Mouse (Mus musculus): ENCODE measurements around the gene Zcchc7.
"Not testable (repeated sequence)": the region's sequence is repeated elsewhere in the genome, so short reads cannot be mapped to it uniquely, and the experiment has no call there.

Gene Zcchc7

DNA sequence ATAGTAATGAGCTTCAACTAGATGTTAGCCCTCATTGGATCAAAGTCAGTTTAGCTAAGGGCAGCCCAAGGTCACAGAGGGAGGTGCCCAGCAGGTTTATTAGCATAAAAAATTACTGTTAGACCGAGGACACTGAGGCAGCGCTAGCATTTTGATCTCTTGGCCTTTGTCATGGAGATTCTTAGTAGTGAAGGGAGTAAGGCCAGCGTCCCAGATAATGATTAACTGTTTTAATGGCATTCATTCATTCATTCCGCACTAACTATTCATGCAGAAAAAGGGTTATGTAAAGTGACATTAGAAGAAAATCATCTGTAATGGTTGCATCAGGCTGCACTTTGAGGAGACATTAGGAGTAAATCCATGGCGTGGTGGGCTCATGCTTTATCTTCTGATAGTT is 165.2 kb downstream of the Zcchc7 start:
- no peak for DNase-seq

DNA sequence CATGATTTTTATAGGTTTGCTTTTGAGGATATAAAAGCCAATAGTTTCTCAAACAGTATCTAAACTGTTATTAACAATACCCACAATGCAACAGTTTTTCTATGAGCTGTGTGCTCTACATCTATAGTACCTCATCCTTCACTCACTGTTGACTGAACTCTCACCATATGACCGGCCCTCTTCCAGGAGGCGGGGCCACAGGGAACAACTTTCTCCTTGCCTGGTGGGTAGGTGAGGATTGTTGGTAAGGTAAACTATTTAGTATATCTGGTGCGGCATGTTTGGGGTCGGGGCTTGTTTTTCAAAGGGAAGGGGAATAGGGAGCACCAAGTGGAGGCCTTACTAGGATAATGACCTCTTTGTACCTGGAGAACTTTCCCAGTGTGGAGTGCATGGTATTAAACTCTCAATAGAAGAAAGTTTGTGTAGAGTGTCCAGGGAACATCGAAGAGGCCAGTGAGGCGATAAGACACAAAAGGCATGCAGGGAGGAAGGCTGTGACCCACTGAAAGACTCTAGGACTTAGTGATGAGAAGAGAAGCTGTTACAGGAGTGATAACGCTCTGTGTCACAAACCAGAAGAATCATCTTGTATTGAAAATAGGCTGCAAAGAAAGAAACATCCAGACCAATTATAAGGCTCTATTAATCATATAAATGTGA is 166.9 kb downstream of the Zcchc7 start:
- DNase-seq, result no peak

DNA sequence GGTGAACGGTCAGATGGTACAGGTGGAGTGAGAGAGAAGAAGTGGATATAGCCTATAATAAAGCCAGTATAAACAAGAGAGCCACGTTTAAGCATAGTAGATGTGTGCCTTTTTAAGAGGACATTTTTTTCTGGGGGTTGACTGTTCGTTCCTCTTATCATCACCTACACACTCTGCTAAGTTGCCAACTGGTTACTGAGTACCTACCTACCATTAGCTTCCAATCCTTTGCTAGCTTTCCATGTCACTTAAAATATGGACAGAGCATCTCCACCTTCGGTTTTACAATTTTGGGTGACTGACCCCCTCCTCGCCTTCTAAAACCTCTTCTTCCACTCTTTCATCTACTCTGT is 167.4 kb downstream of the Zcchc7 start:
- no peak for DNase-seq

DNA sequence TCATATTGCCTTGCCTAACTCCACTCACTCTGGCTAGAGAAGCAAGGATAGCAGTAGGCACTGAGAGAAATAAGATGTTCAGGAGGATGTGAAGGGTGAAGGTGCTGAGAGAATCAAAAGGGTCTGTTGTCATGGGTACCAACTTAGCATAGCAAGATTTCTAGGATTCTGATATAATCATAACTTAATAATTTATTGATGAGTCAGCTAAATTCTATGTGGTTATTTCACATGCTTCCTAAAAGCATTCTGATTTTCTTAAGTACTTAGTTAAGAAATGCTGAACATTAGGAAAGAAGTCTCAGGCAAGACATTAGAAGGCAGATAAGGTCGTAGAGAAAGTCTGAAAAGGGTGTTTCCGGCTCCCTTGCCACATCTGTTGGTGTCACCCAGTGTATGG is 172.3 kb downstream of the Zcchc7 start:
- no peak for DNase-seq

DNA sequence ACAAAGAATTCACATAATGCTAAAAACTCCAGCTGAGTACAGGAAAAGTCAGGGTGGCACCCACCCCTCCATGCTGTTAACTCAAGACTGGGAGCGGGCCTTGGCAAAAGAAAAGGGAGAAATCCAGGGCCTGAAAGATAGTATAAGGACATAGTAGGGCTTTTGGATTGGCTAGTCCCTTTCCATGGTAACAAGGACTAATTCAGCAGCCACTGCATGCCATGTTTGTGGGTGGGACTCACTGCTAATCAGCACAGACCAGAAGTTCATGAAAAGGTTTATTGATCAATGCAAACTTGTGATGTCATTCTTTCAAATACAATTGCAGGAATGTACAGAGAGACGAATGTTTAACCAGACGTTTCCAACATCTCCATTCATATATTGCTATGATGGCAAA is 173.1 kb downstream of the Zcchc7 start:
- no peak for DNase-seq

DNA sequence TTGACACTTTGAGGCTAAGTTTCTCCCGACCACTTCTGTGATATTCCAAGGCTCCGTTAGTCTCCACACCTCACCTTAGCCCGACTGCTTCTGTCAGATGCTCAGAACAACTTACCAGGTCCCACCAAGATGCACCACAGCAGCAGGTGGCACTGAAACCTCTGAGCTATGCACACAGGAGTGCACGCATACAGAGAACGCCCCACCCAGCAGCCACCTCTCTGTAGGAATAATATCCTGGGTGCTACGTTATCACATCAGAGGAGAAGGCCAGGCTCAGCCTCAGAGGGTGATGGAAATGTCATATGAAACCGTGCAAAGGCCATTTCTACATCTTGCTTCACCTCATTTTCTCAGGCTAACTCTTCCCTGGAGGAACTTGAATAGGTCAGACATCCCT is 174.7 kb downstream of the Zcchc7 start:
- no peak for DNase-seq

DNA sequence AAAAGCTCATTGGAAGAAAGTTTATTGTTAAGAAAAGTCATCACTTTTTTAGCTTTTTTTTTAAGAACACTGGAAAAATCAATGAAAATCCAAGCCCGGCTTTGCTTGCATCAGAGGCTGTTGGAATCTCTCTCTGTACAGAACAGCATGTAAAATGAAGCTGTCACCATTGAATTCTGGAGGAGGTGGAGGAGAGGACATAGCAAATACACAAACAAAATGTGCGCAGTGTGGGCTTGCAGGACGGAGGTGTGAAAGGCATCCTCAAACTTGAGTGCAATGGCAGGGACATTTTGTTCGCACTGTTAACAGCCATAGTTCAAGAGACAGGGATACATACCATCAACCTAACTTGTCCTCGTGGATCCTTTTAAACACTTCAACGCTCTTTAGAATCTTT is 176.1 kb downstream of the Zcchc7 start:
- DNase-seq, result no peak

DNA sequence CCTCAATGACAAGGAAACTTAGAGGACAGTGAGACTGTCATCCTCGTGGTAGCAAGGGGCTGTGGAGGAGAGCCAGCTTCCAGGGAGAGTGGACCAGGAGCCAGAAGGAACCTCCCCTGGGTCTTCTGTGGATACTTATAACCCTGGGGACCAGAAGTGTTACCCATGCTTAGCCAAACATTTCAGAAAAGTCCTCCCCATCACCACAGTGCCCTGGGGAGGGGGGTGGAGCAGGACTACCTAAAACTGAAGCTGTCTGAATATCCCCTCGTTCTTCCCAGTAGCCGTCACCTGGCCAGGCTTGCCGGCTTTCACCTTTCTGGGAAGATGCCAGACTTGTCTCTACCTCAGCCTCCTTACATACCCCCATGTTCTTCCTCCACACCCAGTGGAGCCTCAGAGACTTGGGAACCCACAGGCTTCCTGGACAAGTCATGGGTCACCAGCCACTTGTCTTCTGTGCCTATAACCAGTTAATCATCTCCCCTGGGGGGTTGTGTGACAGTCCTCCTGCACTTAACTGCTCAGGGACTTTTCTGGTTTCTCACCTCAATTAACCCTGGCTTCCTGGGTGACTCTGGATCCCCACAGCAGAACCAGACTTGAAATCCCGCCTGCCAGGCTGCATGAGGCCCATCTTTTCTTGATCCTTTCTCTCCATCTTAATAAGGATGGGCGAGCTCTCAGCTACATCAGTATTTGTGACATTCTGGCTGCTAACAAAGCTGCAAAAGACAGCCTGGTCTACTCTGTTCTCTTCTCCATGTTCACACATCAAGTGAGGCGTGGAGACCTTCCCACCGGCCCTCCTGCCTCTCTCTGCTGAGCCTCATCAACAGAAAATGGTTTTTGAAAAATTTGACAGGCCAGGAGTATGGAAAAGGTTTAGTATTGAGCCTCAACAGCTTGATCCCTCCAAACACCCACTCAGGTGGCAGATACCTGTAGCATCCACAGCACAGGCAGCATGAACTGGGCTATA is 183.0 kb downstream of the Zcchc7 start:
- DNase-seq, result no peak

DNA sequence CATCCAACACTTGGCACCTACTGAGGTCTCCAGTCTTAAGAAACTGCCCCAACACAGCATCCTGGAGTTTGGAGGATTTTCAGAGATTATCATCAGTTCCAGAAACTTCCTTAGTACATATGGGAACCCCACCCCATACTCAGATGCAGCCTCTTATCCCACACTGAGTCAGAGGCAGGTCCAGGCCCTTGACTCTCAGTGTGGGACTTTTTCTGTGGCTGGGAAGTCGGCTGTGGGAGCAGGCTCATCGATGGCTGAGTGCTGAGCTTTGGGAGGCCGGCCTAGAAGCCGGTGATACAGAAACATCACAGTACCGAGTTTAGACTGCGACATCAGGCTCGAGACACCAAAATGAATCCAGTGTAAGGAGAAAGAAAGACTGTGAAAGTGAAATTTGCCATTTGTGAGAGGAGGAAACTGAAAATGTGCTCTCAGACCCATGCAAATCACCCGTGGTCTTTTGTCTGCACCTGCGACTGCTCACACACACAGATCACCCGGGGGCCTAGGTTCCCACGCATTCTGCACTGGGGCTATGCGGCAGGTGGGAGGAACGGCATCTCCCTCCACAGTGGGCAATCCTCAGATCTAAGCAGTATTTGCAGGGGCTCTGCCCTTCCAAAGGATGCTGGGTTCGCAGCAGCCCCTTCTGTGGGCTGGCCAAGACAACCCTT is 184.0 kb downstream of the Zcchc7 start:
- DNase-seq, result no peak

DNA sequence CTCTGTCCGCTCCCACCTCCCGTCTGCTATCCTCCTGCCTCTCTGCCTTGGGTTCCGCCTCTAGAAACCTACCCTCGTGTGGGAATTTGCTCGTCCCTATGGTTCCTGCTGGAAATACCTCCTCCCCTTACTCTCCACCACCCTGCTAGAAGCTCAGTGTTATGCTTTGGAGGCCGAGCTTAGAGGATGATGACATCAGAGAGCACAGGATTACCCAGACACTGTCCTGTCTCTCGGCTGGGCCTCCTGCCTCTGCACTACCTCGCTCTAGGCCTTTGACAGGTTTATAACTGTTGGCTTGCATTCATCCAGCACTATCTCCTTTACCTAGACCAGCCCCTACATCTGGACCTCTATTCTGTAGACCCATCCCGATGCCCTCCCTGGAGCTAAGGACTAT is 184.6 kb downstream of the Zcchc7 start:
- DNase-seq, result no peak

DNA sequence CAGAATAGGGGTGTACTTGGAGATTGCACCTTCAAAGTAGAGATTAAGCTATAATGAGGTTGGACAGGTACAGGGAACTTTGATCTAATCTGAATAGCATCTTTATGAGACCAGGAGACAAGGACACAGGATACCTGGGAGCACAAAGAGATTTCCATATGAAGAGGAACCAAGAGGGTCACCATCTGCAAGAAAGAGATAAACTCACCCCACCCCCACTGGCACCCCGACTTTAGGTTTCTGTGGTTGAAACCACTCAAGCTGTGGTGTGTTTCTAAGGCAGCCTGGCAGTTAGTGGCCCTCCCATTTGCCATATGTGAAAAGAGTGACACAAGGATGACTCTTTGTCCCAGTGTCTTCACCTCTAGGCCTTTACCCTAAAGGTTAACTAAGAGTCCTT is 186.6 kb downstream of the Zcchc7 start:
- DNase-seq, result no peak

DNA sequence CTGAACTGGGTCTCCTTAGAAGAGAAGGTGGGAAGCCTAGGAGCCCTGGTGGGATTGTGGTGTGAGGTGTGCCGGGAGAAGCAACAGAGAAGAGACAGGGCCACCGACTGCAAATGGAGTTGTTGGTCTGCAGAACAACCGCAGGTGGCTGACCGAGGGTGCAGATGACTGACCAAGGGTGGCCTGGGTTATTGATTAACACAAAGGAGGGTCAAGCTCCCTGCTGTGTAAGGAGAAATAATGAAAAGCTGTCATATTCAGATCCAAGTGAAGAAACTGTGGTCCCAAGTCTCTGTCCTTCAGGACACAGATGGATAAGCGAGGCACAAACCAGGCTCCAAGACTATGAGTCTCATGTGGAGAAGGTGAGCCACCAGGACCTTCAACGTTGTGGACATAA is 187.8 kb downstream of the Zcchc7 start:
- DNase-seq, result no peak

DNA sequence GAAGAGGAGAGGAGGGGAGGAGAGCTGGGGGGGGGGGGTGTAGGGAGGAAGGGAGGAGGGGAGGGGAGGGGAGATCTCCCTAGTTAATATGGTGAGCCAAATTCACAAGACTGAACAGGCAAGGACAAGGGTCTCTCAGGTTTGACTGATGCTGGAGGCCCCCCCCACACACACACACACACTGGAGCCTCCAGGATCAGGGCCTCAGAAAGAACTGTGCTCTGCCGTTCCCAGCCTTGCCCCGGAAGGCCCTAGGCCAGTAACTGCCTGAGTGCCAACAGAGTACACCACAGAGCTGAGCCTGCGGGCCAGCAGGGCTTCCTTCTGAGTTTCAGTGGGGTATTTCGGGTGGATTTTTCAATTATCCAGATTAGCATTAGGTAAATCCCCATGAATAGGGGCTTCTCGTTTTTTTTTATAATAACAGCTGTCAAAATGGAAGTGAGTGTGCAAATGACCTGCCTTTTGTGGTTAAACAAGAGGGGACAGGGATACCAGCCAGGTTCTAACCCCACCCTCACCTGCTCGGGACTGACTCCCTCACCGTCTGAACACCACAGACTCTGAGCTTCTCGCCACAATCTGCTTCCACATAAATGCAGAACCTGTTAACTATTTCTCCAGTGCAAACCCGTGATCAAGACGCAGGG is 188.9 kb downstream of the Zcchc7 start:
- no peak for DNase-seq

DNA sequence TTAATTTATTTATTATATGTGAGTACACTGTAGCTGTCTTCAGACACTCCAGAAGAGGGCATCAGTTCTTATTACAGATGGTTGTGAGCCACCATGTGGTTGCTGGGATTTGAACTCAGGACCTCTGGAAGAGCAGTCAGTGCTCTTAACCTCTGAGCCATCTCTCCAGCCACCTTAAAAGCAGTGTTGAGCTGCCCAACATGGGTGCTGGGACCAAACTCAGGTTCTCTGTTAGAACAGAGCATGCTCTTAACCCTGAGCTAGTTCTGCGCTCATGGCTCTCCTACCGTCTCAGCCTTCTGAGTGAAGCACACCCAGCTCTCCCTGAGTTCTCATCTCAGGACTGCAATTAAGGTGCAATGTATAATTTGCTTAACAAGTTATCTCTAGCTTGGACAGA is 190.4 kb downstream of the Zcchc7 start:
- not testable (repeated sequence) for DNase-seq

DNA sequence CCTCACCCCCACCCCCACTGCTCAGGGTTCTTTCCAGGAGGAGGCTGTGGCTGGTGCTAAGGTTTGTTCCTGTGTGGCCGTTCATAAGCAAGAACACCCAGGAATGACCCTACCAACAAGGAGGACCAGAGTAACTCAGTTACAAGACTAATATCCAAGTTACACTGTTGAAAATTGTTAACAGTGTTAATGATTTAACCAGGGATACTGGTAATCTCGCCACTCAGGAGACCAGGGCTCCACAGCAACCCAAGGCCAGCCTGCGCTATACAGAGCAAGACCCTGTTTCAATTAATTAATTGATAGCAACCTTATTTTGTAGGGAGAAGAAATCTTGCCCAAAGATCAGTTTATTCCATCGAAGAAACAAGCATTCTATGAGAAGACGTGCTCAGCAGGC is 191.8 kb downstream of the Zcchc7 start:
- no peak for DNase-seq

DNA sequence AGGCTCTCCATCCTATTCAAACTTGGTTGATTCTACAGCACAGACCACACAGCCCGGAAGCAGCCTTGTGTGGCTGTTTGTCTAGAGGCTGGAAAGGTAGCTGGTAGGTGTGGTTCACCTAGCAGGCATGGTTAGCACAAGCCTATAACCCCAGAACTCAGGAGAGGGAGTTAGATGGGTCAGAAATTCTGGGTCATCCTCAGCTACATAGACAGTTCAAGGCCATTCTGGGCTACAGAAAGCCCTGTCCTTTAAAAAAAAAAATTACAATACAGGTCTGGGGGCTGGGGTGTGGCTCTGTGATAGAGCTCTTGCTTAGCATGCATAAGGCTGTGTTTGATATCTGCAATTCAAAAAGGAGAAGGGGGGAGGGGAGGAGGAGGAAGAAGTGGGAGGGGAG is 192.6 kb downstream of the Zcchc7 start:
- no peak for DNase-seq

DNA sequence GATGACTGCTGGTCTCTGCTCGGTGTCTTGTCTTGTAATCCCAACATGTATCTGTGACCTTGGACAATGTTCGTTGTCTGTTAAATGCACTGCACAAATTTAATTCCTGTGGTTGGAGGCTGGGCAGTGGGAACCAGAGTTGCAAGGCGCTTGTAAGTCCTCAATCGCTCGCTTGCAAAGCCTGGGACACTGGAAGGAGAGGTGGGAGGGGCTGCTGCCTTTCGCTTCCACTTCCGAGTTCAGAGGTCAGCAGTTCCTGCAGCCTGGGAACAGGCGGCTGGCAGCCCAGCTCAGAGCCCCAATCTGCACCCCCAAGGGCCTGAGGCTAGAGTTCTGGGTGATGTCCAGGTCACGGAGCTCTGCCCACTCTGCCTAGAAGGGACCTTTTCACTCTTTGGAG is 197.4 kb downstream of the Zcchc7 start:
- DNase-seq, result no peak

DNA sequence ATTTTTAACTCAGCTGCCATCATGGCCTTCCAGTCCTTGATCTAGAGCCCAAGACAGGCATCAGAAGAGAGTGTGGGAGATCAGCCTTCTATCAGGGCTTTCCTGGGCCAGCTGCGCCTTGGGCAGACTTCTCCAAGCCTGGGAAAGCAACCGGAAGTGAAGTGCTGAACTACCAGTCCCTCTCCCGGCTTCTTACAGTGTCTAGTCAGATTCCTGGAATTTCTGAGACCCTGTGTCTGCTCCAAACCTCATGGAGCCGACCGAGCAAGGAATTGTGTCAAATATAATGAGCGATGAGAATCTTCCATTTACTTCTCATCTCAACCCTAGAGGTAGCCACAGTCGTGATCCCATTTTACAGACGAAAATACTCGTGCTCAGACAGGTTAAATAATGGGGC is 203.1 kb downstream of the Zcchc7 start:
- DNase-seq, result no peak

DNA sequence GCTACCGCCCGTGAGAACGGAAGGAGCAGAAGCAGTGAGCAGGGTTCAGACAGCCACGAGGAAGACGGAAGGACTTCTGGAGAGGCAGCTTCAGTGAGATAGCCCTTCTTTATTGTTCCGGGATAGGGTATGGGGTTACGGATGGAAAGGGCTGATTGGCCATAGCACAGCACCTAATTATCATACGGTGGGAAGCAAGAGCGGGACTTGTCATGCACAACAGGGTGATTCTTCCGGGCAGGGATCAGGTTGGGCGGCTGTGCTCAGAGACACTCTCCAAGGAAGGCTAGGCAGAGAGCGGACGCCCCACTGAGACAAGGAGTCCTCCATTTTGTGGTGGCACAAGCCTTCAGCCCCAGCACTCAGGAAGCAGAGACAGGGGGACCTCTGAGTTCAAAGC is 203.5 kb downstream of the Zcchc7 start:
- no peak for DNase-seq

DNA sequence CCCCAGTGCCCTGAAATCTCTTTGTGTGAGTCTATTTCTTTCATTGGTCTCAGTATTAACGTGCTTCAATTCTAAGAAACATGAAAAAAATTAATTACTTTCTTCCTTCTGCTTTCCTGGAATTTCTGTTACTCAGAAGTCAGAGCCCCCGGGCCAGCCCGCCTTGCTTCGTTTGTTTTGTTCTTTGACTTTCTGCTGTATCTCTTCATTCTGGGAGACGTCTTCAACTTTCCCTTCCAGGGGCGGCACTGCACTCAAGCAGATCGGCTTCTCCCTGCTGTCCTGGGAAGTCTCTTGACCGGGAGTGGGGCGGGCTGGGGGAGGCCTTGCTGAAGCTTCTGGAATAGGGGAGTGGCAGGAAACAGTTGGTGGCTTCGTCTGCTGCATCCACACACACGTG is 207.5 kb downstream of the Zcchc7 start:
- no peak for DNase-seq

DNA sequence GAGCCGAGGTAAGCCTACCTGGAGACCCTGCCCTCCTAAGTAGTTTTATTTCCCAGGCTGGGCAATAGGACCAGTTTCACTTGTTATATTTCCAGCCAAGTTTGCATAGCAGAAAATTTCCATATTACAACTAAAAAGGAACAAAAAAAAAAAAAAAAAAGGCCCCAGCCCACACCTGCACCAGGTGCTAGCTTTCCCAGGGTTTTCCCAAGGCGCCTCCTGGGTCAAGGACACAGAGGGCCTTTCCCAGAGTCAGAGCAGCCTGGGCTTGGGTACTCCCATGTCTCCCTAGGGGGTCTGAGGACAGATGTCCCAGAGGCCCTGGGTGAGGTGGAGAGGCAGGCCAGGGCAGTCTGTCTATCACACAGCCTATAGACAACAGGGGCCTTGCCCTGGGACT is 209.5 kb downstream of the Zcchc7 start:
- no peak for DNase-seq

DNA sequence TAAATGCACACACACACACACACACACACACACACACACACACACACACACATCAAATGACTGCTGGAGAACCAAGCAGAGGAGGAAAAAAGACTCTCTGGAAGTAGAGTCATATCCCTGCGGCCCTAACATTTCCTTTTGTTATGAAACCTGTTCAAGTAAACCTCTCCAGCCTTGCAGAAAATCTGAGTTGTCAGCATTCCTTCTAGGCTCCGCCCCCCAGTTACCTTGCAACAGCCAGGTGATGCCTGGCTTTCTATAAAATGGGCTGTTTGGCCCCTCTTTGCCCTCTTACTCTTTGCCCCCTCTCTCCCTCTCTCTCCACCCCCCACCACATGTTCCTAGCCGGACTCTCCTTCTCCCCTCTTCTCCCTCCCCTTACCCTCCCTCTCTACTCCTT is 210.1 kb downstream of the Zcchc7 start:
- DNase-seq, result no peak

DNA sequence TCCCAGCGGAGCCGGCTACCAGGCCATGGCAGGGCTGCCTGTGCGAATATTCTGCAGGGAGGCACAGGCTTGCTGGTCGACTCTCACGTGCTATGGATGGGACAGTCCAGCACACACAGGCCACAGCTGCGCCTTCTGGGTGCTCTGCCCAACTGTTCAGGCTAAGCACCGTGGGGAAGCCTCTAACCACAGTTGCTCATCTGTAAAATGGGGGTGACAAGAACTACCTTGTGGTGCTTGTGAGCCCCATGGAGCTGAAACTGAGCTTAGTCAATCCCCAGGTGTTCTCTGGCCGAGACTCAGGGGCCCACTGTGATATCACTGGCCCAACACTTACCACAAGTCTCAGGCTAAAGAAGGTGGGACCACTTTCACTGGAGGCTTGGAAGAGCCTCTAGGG is 211.7 kb downstream of the Zcchc7 start:
- DNase-seq, result no peak

DNA sequence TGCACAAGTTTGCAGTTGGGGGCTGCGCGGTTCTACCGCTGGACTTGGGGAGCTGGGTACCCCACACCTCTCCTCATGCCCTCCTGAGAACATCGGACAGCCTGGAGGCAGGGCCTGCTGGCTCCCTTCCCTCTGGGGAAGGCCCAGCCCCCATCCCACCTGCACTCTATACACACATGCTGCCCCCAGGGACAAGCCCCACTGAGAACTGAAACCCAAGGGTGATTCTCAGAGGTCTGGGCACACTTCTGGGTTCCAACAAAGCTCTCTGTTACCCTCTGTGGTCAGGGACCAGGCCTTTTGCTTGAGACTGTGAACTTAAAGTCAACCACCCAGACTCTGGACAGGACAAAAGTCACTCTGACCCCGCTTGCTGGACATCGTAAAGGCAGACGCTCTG is 214.4 kb downstream of the Zcchc7 start:
- DNase-seq, result no peak
